Mouse (Mus musculus) cerebellum, adult (tissue): ENCODE measurements around the gene Lamb2.
A peak's percentile ranks its signal among the peaks of the same experiment; 100 is the strongest.

Experiments used
- ATAC-seq: cut with Nextera tagmentation; 2 replicates; pipeline ENCODE4 v1.9.2; 2017; ENCODE audit warnings: mild to moderate bottlenecking, moderate library complexity, mixed read lengths; ENCODE audit not compliant: insufficient number of reproducible peaks, low FRiP score, low TSS enrichment

Lamb2 gene

GRCm38 (mm10) chr9:108489702-108490558 lies 10.4 kb downstream of the Lamb2 start:
- ATAC-seq = no peak; the same call in 1 of the 2 replicates

- ATAC-seq = peak; percentile 90
Observed at GRCm38 (mm10) chr9:108490559-108491285, 11.2 kb downstream of the Lamb2 start, which contains the start of gene Usp19. Gene Usp19, plus strand, starts transcription at chr9:108490602.

DNA sequence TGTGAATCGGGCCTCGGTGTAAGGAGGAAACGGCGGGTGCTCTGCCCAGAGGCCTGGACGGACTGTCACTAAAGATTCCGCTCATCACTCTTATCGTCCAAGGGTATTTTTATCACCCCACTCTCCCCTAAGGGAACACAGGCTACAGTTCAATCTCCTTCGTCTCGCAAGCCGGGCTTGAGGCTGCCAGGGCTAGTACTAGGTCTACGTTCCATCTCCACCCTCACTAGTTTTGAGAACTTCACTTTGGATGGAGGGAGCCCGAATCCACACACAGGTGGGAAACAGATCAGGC lies 11.7 kb downstream of the Lamb2 start:
- ATAC-seq = no peak

- ATAC-seq = no peak
Observed at GRCm38 (mm10) chr9:108492043-108492750, 12.7 kb downstream of the Lamb2 start.

- ATAC-seq = no peak
Observed at GRCm38 (mm10) chr9:108493246-108493645, 13.7 kb downstream of the Lamb2 start.

- ATAC-seq = no peak
Observed at GRCm38 (mm10) chr9:108494146-108494825, 14.8 kb downstream of the Lamb2 start.

DNA sequence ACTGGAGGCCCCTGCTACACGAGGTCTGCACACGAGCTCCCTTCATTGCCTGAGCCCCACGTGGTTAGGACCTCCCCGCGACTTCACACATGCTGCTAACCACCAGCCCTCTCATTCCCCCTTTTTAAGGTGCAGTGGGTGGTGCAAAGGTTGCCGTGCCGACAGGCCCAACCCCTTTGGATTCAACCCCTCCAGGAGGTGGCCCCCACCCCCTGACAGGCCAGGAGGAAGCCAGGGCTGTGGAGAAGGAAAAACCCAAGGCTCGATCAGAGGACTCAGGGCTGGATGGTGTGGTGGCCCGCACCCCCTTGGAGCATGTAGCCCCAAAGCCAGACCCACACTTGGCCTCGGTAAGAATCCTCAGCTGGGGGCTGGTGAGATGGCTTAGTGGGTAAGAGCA lies 15.4 kb downstream of the Lamb2 start:
- no peak for ATAC-seq

GRCm38 (mm10) chr9:108499231-108499630 lies 19.7 kb downstream of the Lamb2 start:
- ATAC-seq = no peak

- no peak for ATAC-seq
Observed at GRCm38 (mm10) chr9:108499943-108500342, 20.4 kb downstream of the Lamb2 start.

DNA sequence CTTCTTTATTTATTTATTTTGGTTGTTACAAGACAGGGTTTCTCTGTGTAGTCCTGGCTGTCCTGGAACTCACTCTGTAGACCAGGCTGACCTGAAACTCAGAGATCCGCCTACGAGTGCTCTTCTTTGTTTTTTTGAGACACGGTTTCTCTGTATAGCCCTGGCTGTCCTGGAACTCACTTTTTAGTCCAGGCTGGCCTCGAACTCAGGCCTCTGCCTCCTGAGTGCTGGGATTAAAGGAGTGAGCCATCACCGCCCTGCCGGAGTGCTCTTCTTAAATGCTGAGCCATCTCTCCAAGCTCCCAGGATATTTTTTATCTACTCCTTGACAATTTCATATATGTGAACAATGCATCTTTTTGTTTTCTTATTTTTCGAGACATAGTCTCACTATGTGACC lies 27.4 kb downstream of the Lamb2 start:
- no peak for ATAC-seq

GRCm38 (mm10) chr9:108507619-108508434 lies 28.3 kb downstream of the Lamb2 start, which contains the start of gene Qars:
Gene Qars, plus strand, starts transcription at chr9:108507706.
- peak; percentile 97 for ATAC-seq

GRCm38 (mm10) chr9:108508776-108509175 lies 29.2 kb downstream of the Lamb2 start:
- ATAC-seq = no peak

- ATAC-seq = peak; percentile 98
Observed at GRCm38 (mm10) chr9:108516380-108517251, 37.1 kb downstream of the Lamb2 start, which contains the start of gene Qrich1. Gene Qrich1, plus strand, starts transcription at chr9:108516806.

- peak; percentile 26; the same call in 1 of the 2 replicates for ATAC-seq
Observed at GRCm38 (mm10) chr9:108517253-108517930, 37.9 kb downstream of the Lamb2 start.

- no peak for ATAC-seq
Observed at GRCm38 (mm10) chr9:108517931-108518332, 38.4 kb downstream of the Lamb2 start.

- no peak for ATAC-seq
Observed at GRCm38 (mm10) chr9:108521604-108522003, 42.1 kb downstream of the Lamb2 start.

- no peak for ATAC-seq
Observed at GRCm38 (mm10) chr9:108523341-108523740, 43.8 kb downstream of the Lamb2 start.

- no peak for ATAC-seq
Observed at GRCm38 (mm10) chr9:108525400-108525799, 45.9 kb downstream of the Lamb2 start.
